Mouse (Mus musculus) G1E (cell line): ENCODE data around the gene Coq3. TPM values are rescaled to one million over a fixed set of nuclear protein-coding genes. Genes with fewer than 3 reads are reported as not detected.
A peak's percentile ranks its signal among the peaks of the same experiment; 100 is the strongest.

ENCODE experiments used
- ATAC-seq: 2 replicates; pipeline ENCODE4 v1.8.0; 2016; ENCODE audit warnings: mild to moderate bottlenecking; ENCODE audit not compliant: insufficient number of reproducible peaks, poor library complexity, low FRiP score, severe bottlenecking; ENCODE audit errors: extremely low read depth
- DNase-seq: peaks from one replicate; pipeline ENCODE4 v3.0.0; 2012; ENCODE audit warnings: low spot score
- H3K27me3 ChIP-seq: 2 replicates; pipeline ENCODE4 v1.6.1; 2012; ENCODE audit warnings: mild to moderate bottlenecking, low read length, inconsistent platforms; ENCODE audit not compliant: insufficient read depth
- H3K36me3 ChIP-seq: replicated peaks from 2 replicates; pipeline ENCODE3; 2012; ENCODE audit warnings: mild to moderate bottlenecking, inconsistent platforms
- H3K4me1 ChIP-seq: 2 replicates; pipeline ENCODE4 v1.6.1; 2012; ENCODE audit warnings: low read depth, low read length, inconsistent platforms, mixed read lengths; ENCODE audit not compliant: insufficient read depth
- H3K4me3 ChIP-seq: 2 replicates; pipeline ENCODE4 v1.5.1; 2012; ENCODE audit warnings: low read depth, mild to moderate bottlenecking, inconsistent platforms, low read length, moderate library complexity, mixed read lengths
- H3K9me3 ChIP-seq: replicated peaks from 2 replicates; pipeline ENCODE4 v1.6.1; 2012; ENCODE audit warnings: inconsistent platforms
- CTCF ChIP-seq: IDR thresholded peaks from 2 replicates; pipeline ENCODE4 v1.5.1; 2012; ENCODE audit warnings: low read depth, low read length, inconsistent platforms, mixed read lengths
- GATA1 ChIP-seq: IDR thresholded peaks from 2 replicates; pipeline ENCODE4 v1.6.1; 2012; ENCODE audit warnings: borderline replicate concordance, low read length, inconsistent platforms, mixed read lengths
- GATA2 ChIP-seq: IDR thresholded peaks from 2 replicates; pipeline ENCODE4 v1.6.1; 2012; ENCODE audit warnings: low read depth, low read length, inconsistent platforms, borderline replicate concordance
- POLR2AphosphoS5 ChIP-seq: IDR thresholded peaks from 2 replicates; pipeline ENCODE4 v1.6.1; 2012; ENCODE audit warnings: low read depth, low read length, inconsistent platforms; ENCODE audit not compliant: insufficient replicate concordance
- TAL1 ChIP-seq: conservative IDR thresholded peaks from 2 replicates; pipeline ENCODE4 v1.6.1; 2012; ENCODE audit warnings: low read depth, low read length, inconsistent platforms, mixed read lengths
- polyA plus RNA-seq: library from polyadenylated mRNA; stranded (reverse); fragments of >175 nt; gene quantifications from 2 replicates; pipeline ENCODE4 v1.2.3, GENCODE M21; 2012
- total RNA-seq, 2 experiments: library from RNA; stranded (forward) in 1 of 2; stranded (reverse) in 1 of 2; fragments of 200-1000 nt in 1 of 2; fragments of >200 nt in 1 of 2; fragmentation: Nextera tagmentation in 1 of 2; gene quantifications; 2 replicates each; pipeline ENCODE4 v1.2.3; 2014 to 2017

Coq3 gene
- total and polyA plus RNA-seq, 3 experiments, result 5.2 to 13.5 (median 12.8) TPM

GRCm38 (mm10) chr4:21936424-21936823 is 57.0 kb downstream of the Coq3 start:
- Histone ChIP-seq H3K9me3 (no peaks in the 10 kb centered on the region), H3K36me3 (no peaks in the 10 kb centered on the region), H3K27me3 (peaks cover 3% of the 10 kb centered on the region; the same call in 1 of the 2 replicates), H3K4me1 (no peaks in the 10 kb centered on the region), H3K4me3 (no peak overlapping the region)
- ATAC-seq, result no peak
- TF ChIP-seq CTCF (no peak), POLR2AphosphoS5 (no peak), GATA1 (no peak), TAL1 (no peak), GATA2 (no peak)
- no peak for DNase-seq

- H3K4me1 ChIP-seq, result no peaks in the 10 kb centered on the region
- peaks cover 3% of the 10 kb centered on the region; the same call in 1 of the 2 replicates for H3K27me3 ChIP-seq
- TF ChIP-seq CTCF, result no peak
- no peak for TF ChIP-seq GATA1
- no peak for TF ChIP-seq GATA2
- TF ChIP-seq TAL1, result no peak
- no peak for TF ChIP-seq POLR2AphosphoS5
- H3K9me3 ChIP-seq, result no peaks in the 10 kb centered on the region
- H3K36me3 ChIP-seq, result no peaks in the 10 kb centered on the region
- ATAC-seq (no peak), DNase-seq (no peak)
- H3K4me3 ChIP-seq, result no peak overlapping the region
Observed at GRCm38 (mm10) chr4:21937890-21938289, 58.4 kb downstream of the Coq3 start.

GRCm38 (mm10) chr4:21944672-21945071 is 65.2 kb downstream of the Coq3 start:
- Histone ChIP-seq H3K9me3 (no peaks in the 10 kb centered on the region), H3K4me1 (no peaks in the 10 kb centered on the region), H3K27me3 (0 out of 2 replicates have a peak, but pooled peaks cover 9% of the 10 kb centered on the region), H3K36me3 (no peaks in the 10 kb centered on the region), H3K4me3 (no peak overlapping the region)
- DNase-seq (no peak), ATAC-seq (no peak)
- TF ChIP-seq GATA2, result no peak
- no peak for TF ChIP-seq POLR2AphosphoS5
- TF ChIP-seq CTCF, result no peak
- no peak for TF ChIP-seq GATA1
- TF ChIP-seq TAL1, result no peak

GRCm38 (mm10) chr4:21951444-21951843 is 72.0 kb downstream of the Coq3 start:
- Histone ChIP-seq H3K4me1 (no peaks in the 10 kb centered on the region), H3K9me3 (no peaks in the 10 kb centered on the region), H3K27me3 (peaks cover 9% of the 10 kb centered on the region; the same call in 1 of the 2 replicates), H3K36me3 (no peaks in the 10 kb centered on the region), H3K4me3 (no peak overlapping the region)
- no peak for ATAC-seq
- DNase-seq, result no peak
- TF ChIP-seq POLR2AphosphoS5 (no peak), GATA2 (no peak), CTCF (no peak), TAL1 (no peak), GATA1 (no peak)

- DNase-seq (no peak), ATAC-seq (no peak)
- no peak overlapping the region for H3K4me3 ChIP-seq
- H3K27me3 ChIP-seq, result peaks cover 9% of the 10 kb centered on the region; the same call in 1 of the 2 replicates
- H3K9me3 ChIP-seq, result no peaks in the 10 kb centered on the region
- H3K4me1 ChIP-seq, result no peaks in the 10 kb centered on the region
- H3K36me3 ChIP-seq, result no peaks in the 10 kb centered on the region
- TF ChIP-seq GATA1, result no peak
- no peak for TF ChIP-seq CTCF
- no peak for TF ChIP-seq TAL1
- TF ChIP-seq POLR2AphosphoS5, result no peak
- TF ChIP-seq GATA2, result no peak
Observed at GRCm38 (mm10) chr4:21952255-21952654, 72.8 kb downstream of the Coq3 start.

GRCm38 (mm10) chr4:21957570-21958321 is 78.3 kb downstream of the Coq3 start:
- TF ChIP-seq GATA2 (no peak), CTCF (peak; percentile 32; the same call in 1 of the 2 replicates), GATA1 (no peak), TAL1 (no peak)
- no peak overlapping the region for H3K4me3 ChIP-seq
- H3K27me3 ChIP-seq, result peaks cover 4% of the 10 kb centered on the region; the same call in 1 of the 2 replicates
- DNase-seq (peak; percentile 16), ATAC-seq (peak; percentile 61; the same call in 1 of the 2 replicates)
- no peaks in the 10 kb centered on the region for H3K9me3 ChIP-seq
- H3K36me3 ChIP-seq, result no peaks in the 10 kb centered on the region
- H3K4me1 ChIP-seq, result no peaks in the 10 kb centered on the region

Other genes starting within 250 kb of the Coq3 start
- not detected in 2 replicates for gene Prdm13, start 193.7 kb upstream of the Coq3 start, total RNA-seq (2014; fragmentation: Nextera tagmentation)
- 0.05 and 0.06 TPM in 2 replicates for gene Prdm13, start 193.7 kb upstream of the Coq3 start, total RNA-seq (2017)
- gene Prdm13, start 193.7 kb upstream of the Coq3 start, polyA plus RNA-seq, result not detected in 2 replicates
- 56.1 and 68.4 TPM in 2 replicates for gene Ccnc, start 152.0 kb upstream of the Coq3 start, total RNA-seq (2014; fragmentation: Nextera tagmentation)
- gene Ccnc, start 152.0 kb upstream of the Coq3 start, total RNA-seq (2017), result 38.3 and 46.1 TPM in 2 replicates
- gene Ccnc, start 152.0 kb upstream of the Coq3 start, polyA plus RNA-seq, result 0.47 and 1.9 TPM in 2 replicates
- 49.2 and 58.4 TPM in 2 replicates for gene Usp45, start 112.5 kb upstream of the Coq3 start, total RNA-seq (2014; fragmentation: Nextera tagmentation)
- 15.7 and 21.1 TPM in 2 replicates for gene Usp45, start 112.5 kb upstream of the Coq3 start, total RNA-seq (2017)
- 2.9 and 3.4 TPM in 2 replicates for gene Usp45, start 112.5 kb upstream of the Coq3 start, polyA plus RNA-seq
- 72.4 and 103 TPM in 2 replicates for gene Tstd3, start 112.5 kb upstream of the Coq3 start, total RNA-seq (2014; fragmentation: Nextera tagmentation)
- 40.5 and 41.5 TPM in 2 replicates for gene Tstd3, start 112.5 kb upstream of the Coq3 start, total RNA-seq (2017)
- 5.1 and 6.0 TPM in 2 replicates for gene Tstd3, start 112.5 kb upstream of the Coq3 start, polyA plus RNA-seq
- 238 and 273 TPM in 2 replicates for gene Pnisr, start 32.1 kb upstream of the Coq3 start, total RNA-seq (2014; fragmentation: Nextera tagmentation)
- gene Pnisr, start 32.1 kb upstream of the Coq3 start, total RNA-seq (2017), result 155 and 216 TPM in 2 replicates
- gene Pnisr, start 32.1 kb upstream of the Coq3 start, polyA plus RNA-seq, result 31.4 and 66.5 TPM in 2 replicates
- not detected in 2 replicates for gene Faxc, start 51.7 kb downstream of the Coq3 start, total RNA-seq (2014; fragmentation: Nextera tagmentation)
- 0.12 and 0.22 TPM in 2 replicates for gene Faxc, start 51.7 kb downstream of the Coq3 start, total RNA-seq (2017)
- not detected in 2 replicates for gene Faxc, start 51.7 kb downstream of the Coq3 start, polyA plus RNA-seq